Mouse (Mus musculus) heart, postnatal 0 days (tissue): ENCODE data around the gene Ccnl1.

Experiments used
- CTCF ChIP-seq: IDR thresholded peaks from 2 replicates; pipeline ENCODE4 v1.5.1; 2016; ENCODE audit warnings: antibody characterized with exemption, control low read depth, low read depth
- EP300 ChIP-seq: IDR thresholded peaks from 2 replicates; pipeline ENCODE4 v1.6.1; 2016; ENCODE audit warnings: antibody characterized with exemption, low read depth

DNA sequence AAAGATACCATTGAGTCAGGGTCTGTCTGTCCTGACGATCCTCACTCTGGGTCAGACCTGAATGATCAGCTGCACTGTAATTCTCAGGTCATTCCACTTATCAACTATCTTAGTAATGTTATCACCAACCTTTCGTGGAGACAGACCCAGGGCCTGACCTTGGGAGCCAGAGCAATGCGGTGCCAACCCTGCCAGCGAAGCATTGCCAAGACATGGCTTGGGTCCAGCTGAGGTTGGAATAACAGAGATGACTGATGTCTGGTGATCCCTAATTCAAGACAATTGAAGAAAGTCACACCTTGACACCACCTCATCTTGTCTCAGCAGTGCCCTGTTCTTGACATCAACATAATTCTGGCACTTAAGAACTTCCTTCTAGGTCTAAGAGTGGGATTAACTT lies 24.3 kb downstream of the Ccnl1 start:
- no peak for TF ChIP-seq CTCF
- no peak for TF ChIP-seq EP300
